Mouse (Mus musculus): ENCODE data around the gene Zcchc2.

- TF ChIP-seq POLR2A (IDR thresholded peaks at IDR 0.05; ENCODE audit: insufficient read length, low read depth) (no peak), TCF12 (IDR thresholded peaks at IDR 0.05; ENCODE audit: insufficient read depth, poor library complexity, severe bottlenecking) (no peak)
These were observed 12.6 kb upstream of the Zcchc2 start for GRCm38 (mm10) chr1:105977446-105978094.

All from myocyte (in vitro differentiated cells).